Mouse (Mus musculus): ENCODE results near the gene Leo1. TPM values are rescaled to one million over a fixed set of nuclear protein-coding genes. Genes with fewer than 3 reads are reported as not detected.

The Leo1 gene
- 10 to 100 TPM in 3 of 4 experiments, 1 to 10 TPM in 1; 8.9 to 14.0 (median 12.8) TPM for total RNA-seq (2022)

DNA sequence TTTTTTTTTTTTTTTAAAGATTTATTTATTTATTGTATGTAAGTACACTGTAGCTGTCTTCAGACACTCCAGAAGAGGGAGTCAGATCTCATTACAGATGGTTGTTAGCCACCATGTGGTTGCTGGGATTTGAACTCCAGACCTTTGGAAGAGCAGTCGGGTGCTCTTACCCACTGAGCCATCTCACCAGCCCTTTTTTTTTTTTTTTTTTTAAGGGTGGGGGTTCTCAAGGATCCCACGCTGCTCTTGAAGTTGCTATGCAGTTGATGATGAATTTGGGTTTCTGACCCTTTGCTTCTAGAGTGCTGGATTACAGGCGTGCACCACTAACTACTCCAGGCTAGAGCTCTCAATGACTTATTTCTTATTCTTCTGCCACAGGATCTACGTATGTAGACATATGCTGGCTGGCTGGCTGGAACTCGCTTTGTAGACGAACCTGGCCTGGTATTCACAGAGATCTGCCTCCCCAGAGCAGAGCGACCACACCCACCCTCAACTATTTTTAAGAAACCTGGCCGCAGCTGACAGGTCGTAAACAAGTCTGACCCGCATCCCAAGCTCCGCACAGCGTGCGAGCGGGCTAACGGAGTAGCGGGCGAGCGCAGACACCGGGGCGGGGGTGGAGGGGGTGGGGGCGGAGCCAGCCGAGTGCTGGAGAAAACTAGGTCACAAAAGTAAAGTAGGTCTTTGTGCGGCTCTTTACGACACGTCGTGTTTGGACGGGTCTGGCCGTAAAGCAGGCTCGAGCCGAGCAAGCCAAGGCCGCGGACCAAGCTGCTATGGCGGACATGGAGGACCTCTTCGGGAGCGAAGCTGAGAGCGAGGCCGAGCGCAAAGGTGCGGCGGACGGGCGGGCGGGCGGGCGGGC, at the start of gene Leo1:
Gene Leo1, plus strand, starts transcription at position 729 of the 871 bp plus-strand sequence.
- peak; percentile 93 for DNase-seq (ENCODE audit: low spot score)

DNA sequence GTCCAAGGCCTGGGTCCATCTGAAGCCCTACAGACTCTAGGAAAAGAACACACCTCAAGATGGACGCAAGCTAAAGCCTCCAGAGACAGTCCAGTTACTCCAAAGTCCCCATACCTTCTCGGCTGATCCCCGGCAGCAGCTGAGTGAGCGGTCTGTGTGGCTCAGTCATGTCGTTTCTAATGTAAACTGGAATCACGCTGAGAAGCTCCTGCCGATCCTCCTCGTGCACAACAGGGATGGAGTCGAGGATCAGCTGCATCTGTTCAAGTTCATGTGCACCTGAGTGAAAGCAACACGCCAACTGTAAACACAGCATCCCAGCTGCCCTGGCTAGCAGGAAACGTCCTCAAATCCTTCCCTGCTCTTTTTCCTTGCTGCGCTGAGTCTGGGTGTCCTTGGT, 48.1 kb upstream of the Leo1 start:
- DNase-seq (ENCODE audit: low spot score) = no peak

- DNase-seq (ENCODE audit: low spot score) = no peak
Observed at GRCm38 (mm10) chr9:75395971-75396370, 45.4 kb upstream of the Leo1 start.

DNA sequence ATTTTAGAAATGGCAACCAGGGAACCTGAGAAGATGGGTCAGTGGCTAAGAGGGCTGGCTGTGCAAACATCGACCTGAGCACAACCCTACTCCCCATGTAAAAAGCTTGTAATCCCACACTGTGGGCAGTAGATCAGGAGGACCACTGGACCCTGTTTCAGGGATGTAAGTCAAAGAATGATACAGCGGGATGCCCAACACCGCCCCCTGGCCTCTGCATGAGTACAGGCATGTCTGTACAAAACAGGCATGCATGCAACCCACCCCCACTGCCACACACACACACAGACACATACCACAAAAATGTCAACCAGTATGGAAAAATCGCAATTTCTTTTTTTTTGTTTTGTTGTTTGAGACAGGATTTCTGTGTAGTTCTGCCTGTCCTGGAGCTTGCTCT, 42.3 kb upstream of the Leo1 start:
- DNase-seq (ENCODE audit: low spot score) = no peak

DNA sequence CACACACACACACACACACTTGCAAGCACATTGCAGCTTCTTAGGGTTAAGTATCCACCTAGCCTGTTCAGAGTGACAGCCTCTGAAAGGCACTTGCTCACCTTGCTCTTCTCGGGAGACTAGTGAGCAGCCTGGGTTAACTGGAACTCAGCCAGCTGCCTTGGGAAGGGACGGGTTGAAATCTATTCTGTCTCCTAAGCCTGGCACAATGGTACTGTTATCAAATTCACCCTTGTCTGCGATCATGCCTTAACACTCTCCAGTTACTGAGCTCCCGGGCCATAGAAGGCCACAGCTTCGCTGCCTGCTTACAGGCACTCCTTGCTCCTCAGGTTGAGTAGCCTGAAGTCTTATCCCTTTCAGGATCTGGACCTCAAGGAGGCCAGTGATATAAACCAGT, 40.7 kb upstream of the Leo1 start:
- DNase-seq (ENCODE audit: low spot score) = no peak

DNA sequence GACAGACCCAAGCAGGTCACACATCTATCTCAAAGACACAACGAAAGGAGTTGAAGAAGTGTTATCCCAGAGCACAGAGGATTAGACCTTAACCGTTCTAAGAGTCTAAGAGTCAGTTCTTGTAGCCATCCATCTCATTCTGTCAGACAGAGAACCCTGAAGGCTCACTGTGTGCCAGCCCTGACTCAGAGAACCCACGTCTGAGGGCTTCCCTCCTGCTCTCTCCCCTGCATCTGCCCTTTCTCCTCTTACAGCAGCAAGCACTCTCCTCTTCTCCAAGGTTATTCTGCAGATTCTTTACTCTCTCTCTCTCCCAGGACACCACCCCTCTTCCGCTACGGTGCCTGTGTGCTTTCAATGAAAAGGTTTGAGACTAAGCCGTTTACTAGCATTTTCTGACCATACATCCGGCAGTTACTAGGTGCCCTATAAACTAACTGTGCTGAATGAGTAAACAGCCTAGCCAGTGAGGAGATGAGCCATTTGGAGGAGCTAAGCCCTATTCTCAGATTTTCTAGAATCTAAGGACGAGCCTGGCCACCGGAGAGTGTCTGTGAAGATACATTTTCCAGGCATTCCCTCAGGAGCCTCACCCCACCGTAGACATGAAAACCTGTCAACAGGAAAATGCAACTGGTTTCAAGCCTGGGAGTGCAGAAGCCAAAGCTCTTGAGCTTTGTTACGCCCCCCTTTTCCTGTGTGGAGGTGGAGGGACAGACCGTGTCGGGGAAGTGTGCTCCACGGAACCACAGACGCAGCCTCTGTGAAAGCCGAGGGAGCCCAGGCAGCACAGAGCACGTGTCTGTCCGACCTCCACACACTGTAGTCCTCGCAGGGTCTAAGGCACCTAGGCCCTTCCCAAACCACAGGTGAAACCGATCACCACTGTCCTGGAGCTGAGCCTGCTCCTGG, 39.5 kb upstream of the Leo1 start:
- no peak for DNase-seq (ENCODE audit: low spot score)

- DNase-seq (ENCODE audit: low spot score) = no peak
Observed at GRCm38 (mm10) chr9:75403520-75403919, 37.8 kb upstream of the Leo1 start.

DNA sequence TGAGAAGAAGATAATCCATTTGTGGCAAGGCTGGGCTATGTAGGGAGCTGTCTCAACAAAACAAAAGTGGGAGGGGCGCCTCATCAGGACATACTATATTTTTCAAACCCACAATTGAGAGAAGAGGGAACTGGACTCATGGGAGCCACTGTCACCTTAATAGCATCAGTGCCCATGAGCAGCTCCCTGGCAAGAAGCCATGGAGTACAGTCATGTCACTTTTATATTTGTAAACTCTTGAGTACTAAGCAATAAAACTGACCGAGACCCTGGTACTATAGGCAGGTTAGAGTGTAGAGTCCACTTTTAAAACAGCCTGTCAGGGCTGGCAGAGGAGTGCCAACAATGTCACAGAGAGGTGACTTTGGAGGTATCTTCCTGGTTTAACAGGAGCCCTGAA, 35.2 kb upstream of the Leo1 start:
- DNase-seq (ENCODE audit: low spot score) = no peak

- DNase-seq (ENCODE audit: low spot score) = peak; percentile 45
Observed at GRCm38 (mm10) chr9:75407803-75408202, 33.5 kb upstream of the Leo1 start.

GRCm38 (mm10) chr9:75408204-75408826, 33.0 kb upstream of the Leo1 start:
- DNase-seq (ENCODE audit: low spot score) = no peak

GRCm38 (mm10) chr9:75409031-75409851, 32.1 kb upstream of the Leo1 start:
- DNase-seq (ENCODE audit: low spot score) = peak; percentile 76

GRCm38 (mm10) chr9:75409852-75410378, 31.4 kb upstream of the Leo1 start, which contains the start of gene Mapk6:
TSS of gene Mapk6 (minus strand) at chr9:75410005.
- peak; percentile 97 for DNase-seq (ENCODE audit: low spot score)

GRCm38 (mm10) chr9:75410868-75411487, 30.3 kb upstream of the Leo1 start:
- DNase-seq (ENCODE audit: low spot score) = no peak

DNA sequence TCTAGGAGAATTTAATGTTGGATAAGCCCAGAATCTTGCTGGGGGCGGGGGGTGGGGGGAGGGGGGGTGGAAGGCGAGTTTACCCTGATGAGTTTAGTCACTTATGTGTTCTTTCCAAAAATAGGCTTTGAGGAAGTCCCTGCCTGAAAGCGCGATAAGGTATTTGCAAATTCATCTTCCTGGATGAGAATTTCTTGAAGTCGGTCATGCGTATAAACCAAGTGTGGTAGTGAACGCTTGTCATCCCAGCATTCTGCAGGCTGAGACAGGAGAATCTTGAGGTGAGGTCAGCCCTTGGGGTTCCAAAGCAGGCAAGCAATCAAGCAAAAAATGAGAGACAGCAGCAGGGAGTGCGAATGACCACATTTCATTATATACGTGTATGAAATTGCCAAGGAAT, 29.7 kb upstream of the Leo1 start:
- no peak for DNase-seq (ENCODE audit: low spot score)

DNA sequence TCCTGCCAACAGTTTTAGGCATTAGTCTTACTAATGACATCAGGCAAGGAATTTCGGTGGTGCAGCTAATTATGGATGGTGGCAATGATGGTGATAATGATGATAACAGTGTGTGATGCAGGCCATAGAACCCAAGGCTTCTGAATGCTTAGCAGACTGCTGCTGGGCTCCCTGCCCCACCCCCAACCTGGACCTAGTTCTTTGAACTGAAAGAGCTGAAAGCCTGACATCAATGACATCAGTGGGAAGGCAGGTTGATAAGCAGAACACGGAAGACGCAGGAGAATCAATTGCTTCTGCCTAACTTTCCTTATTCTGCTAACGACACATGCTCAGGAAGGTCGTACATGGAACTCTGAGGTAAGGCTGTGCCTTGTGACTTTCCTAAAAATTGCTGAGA, 28.1 kb upstream of the Leo1 start:
- no peak for DNase-seq (ENCODE audit: low spot score)

DNA sequence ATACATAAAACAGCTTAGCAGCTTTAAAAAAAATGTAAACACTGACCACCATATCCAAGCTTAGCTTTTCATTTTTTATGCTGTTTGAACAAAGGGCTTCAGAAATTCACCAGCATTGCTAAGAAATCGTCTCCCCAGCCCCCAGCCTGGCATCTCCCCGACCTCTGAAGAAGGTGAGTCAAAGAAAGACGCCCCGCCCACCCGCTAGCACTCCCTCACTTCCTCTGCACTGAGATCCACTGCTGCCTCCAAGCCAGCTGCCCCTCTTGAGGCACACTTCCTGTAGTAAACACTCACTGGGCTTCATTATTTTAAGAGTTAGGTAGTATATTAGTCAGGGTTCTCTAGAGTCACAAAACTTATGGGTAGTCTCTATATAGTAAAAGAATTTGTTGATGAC, 27.1 kb upstream of the Leo1 start:
- no peak for DNase-seq (ENCODE audit: low spot score)

DNA sequence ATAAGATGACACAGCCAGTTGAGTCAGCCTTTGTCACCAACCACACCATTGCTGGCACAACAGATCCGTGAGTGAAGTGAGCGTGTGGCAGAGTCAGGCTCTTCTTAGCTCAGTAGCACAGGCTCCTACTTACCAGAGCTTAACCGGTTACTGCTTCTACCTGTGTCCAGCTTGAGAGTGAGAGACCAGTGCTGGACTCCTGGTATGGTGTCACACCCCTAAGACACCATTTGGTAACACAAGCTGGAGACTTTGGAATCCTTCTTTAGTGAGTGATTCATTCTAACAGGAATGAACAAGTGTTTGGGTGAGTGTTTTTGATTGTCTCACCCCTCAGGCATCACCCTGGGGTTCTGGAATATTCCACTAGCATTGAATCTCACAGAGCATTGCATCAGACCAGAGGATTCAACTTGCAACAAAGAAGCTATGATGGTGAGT, 19.1 kb upstream of the Leo1 start:
- DNase-seq (ENCODE audit: low spot score) = no peak

GRCm38 (mm10) chr9:75423683-75424082, 17.6 kb upstream of the Leo1 start:
- peak; percentile 58 for DNase-seq (ENCODE audit: low spot score)

DNA sequence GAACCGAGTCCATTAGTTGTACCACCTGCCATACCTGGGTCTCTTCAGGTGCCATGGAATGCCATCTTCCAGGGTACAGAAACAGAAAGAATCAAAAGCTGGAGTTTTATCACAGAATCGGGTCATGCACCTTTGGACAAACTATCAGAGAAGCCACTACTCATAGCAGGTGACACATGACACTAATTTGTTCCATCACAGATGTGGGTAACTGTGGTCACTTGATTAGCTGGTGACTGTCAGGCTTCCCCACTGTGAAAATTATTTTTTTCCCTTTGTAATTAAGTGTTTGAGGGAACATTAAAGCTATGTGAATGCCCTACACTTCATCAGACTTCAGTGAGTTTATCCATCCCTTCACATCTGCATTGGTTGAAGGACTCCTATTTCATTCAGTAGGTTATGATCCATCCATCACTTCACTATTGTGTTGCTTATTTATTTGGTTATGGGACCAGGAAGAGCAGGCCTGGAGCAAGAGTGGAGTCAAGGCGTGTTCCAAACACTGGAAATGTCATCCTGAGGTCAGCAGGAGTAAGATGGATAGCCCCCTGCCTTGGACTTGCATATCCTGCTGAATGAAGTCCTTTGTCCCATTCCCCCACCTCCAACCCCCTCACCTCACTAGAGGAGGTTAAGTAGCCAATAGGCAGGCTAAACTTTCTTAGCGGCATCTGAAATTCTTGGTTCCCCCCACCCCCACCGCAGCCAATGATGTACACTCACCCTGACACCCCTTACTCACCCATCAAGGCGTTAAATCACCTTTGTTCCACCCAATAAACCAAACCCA, 16.8 kb upstream of the Leo1 start:
- DNase-seq (ENCODE audit: low spot score) = no peak

Data from heart, adult 8-10 months (tissue).